Mouse (Mus musculus): ENCODE measurements at regions not wholly inside any gene's neighbourhood (a gene's known extent, or its start where the extent isn't known, plus 50 kb on each side); places are given as distances from the start of the nearest gene placed in this dataset.

GRCm38 (mm10) chr6:117105182-117105589, 63.1 kb upstream of the Cxcl12 start:
- no peak for TF ChIP-seq CTCF (IDR thresholded peaks at IDR 0.05; ENCODE audit: extremely low read depth, insufficient read depth, insufficient read length, insufficient replicate concordance)
- TF ChIP-seq POLR2A (IDR thresholded peaks at IDR 0.05; ENCODE audit: low read depth, low read length): no peak

All from spleen, adult 2 months (tissue).